In the genomic region with DNA sequence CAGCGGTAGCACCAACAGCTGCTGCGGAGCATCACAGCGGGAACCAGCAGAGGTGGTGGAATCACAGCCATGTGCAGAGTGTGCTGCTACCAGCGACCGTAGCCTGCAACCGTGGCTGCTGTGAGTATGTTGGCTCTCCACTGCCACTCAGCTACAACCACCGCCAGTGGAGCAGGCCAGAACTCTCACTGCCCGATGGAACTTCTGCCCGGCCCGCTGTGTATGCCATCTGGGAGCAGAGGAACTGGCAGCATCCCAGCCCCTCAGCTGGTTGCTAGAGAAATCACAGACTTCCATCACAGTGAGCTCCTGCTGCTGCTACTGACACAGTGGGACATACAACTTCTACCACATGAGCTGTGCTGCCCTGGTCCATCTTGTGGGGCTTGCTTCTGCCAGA, we compare ENCODE assay signal across 13 mouse cellular contexts. TPM values are rescaled to one million over a fixed set of nuclear protein-coding genes. Genes with fewer than 3 reads are reported as not detected.
A peak's percentile ranks its signal among the peaks of the same experiment; 100 is the strongest.
DNase-seq lines count a peak whose midpoint lies in the region; ATAC-seq lines count a peak whose summit lies in the region.
"Had no signal": no experiment of that assay in that cellular context is flagged by ENCODE, and none has a peak within 500 bp of the region (broad histone marks: within the 10 kb centered on the region; RNA-seq: fewer than 3 reads in every experiment).

No protein-coding gene starts in this region.

- no peaks in the 10 kb centered on the region for H3K36me3 ChIP-seq in neural tube, embryonic 15.5 days
- H3K36me3 ChIP-seq: heart, embryonic 15.5 days; lung, embryonic 15.5 days had no signal

- H3K4me2 ChIP-seq in neural tube, embryonic 15.5 days: no peak overlapping the region
- H3K4me2 ChIP-seq: heart, embryonic 15.5 days; lung, embryonic 15.5 days had no signal

- H3K27ac ChIP-seq in neural tube, embryonic 15.5 days (replicated peaks): no peak overlapping the region
- H3K27ac ChIP-seq: heart, embryonic 15.5 days; lung, embryonic 15.5 days had no signal

- WGBS in neural tube, embryonic 15.5 days: 86% methylated on average over 10 of the region's 10 CpGs

- no peak overlapping the region for H3K9ac ChIP-seq in neural tube, embryonic 15.5 days (replicated peaks)
- H3K9ac ChIP-seq: heart, embryonic 15.5 days; lung, embryonic 15.5 days had no signal

- H3K4me1 ChIP-seq in neural tube, embryonic 15.5 days: no peaks in the 10 kb centered on the region
- H3K4me1 ChIP-seq: heart, embryonic 15.5 days; lung, embryonic 15.5 days had no signal

- no peak overlapping the region for H3K4me3 ChIP-seq in neural tube, embryonic 15.5 days (replicated peaks)
- H3K4me3 ChIP-seq: heart, embryonic 15.5 days; lung, embryonic 15.5 days had no signal

- H3K9me3 ChIP-seq in neural tube, embryonic 15.5 days (replicated peaks): no peaks in the 10 kb centered on the region
- H3K9me3 ChIP-seq: heart, embryonic 15.5 days; lung, embryonic 15.5 days had no signal

- no peaks in the 10 kb centered on the region for H3K27me3 ChIP-seq in neural tube, embryonic 15.5 days (replicated peaks)
- H3K27me3 ChIP-seq: heart, embryonic 15.5 days; lung, embryonic 15.5 days had no signal

- DNase-seq in cerebellum, postnatal 14 days: peak; percentile 40 to 58
- no peak for DNase-seq in cerebellum, adult 11 months
- peak; percentile 52 for DNase-seq in brain, adult 2 months (ENCODE audit: low read depth, low spot score)
- peak; percentile 32 for DNase-seq in gastrocnemius, postnatal 25 days
- peak; percentile 47 to 73 for DNase-seq in left cerebral cortex, postnatal 14 days (ENCODE audit: low spot score in 2 of 2)
- DNase-seq in liver: no peak
- no peak for DNase-seq in thymus, adult 18-20 months
- DNase-seq: adrenal gland, postnatal 36 days; B cell, adult 2 months had no signal

- intact Hi-C loops in left cerebral cortex, postnatal 14 days (cut with DNase I): no loop called here

- ATAC-seq in neural tube, embryonic 15.5 days (ENCODE audit: low FRiP score): no peak
- ATAC-seq: intestine, embryonic 16.5 days had no signal

RNA-seq across cellular contexts. Expression of a gene that starts 7.2 kb away (rescaled TPM):
- total RNA-seq in gastrocnemius, postnatal 25 days (2021): 1 to 10 TPM; 7.5 to 8.5 TPM
- 10 to 100 TPM; 80.0 to 80.7 TPM for total RNA-seq in left cerebral cortex, postnatal 14 days (2021)
- 102 and 104 TPM in 2 replicates for polyA plus RNA-seq in neural tube, embryonic 15.5 days (2015; fragmentation: Nextera tagmentation; extraction: Ambion mirVana)

RNA-seq across cellular contexts. Expression of a gene that starts 38.9 kb away (rescaled TPM):
- 1 to 10 TPM; 3.0 to 3.5 TPM for total RNA-seq in gastrocnemius, postnatal 25 days (2021)
- 10 to 100 TPM; 17.6 to 19.2 TPM for total RNA-seq in left cerebral cortex, postnatal 14 days (2021)
- polyA plus RNA-seq in neural tube, embryonic 15.5 days (2015; fragmentation: Nextera tagmentation; extraction: Ambion mirVana): 6.7 and 8.0 TPM in 2 replicates

Comparison
In these comparisons a context has a peak if more than half of its experiments do, and no peak if none do; other contexts are left out.
1. DNase-seq: peak in cerebellum, postnatal 14 days (2 of 2), brain, adult 2 months (single experiment), gastrocnemius, postnatal 25 days (single experiment) and left cerebral cortex, postnatal 14 days (2 of 2); none in cerebellum, adult 11 months (single experiment), liver (single experiment) and thymus, adult 18-20 months (0 of 2).
2. RNA of a gene that starts 7.2 kb away (total RNA-seq): 80.0 to 80.7 TPM in left cerebral cortex, postnatal 14 days; 7.5 to 8.5 TPM in gastrocnemius, postnatal 25 days; every median in the first group is over 4 times any median in the second.
3. RNA of a gene that starts 38.9 kb away (total RNA-seq): 17.6 to 19.2 TPM in left cerebral cortex, postnatal 14 days; 3.0 to 3.5 TPM in gastrocnemius, postnatal 25 days; every median in the first group is over 4 times any median in the second.